Mouse (Mus musculus) liver, embryonic 11.5 days (tissue): ENCODE measurements around the gene Stoml1. TPM values are rescaled to one million over a fixed set of nuclear protein-coding genes. Genes with fewer than 3 reads are reported as not detected.

Experiments used
- ATAC-seq: fragments of 200-750 bp; cut with Nextera tagmentation; replicated peaks from 2 replicates; pipeline ENCODE4 v1.8.0; 2017; ENCODE audit warnings: moderate number of reproducible peaks, mild to moderate bottlenecking, moderate TSS enrichment, moderate library complexity; ENCODE audit not compliant: low FRiP score
- DNase-seq: peaks from one replicate; pipeline ENCODE4 v3.0.0-alpha.2; 2017; ENCODE audit warnings: low spot score
- H3K27ac ChIP-seq: fragments of 300-500 bp; sonication (generic); 2 replicates; pipeline ENCODE4 v1.5.1; 2014; ENCODE audit warnings: mild to moderate bottlenecking, low read depth, low read length, control low read depth
- H3K27me3 ChIP-seq: fragments of 300-500 bp; sonication (generic); replicated peaks from 2 replicates; pipeline ENCODE4 v1.6.1; 2014; ENCODE audit warnings: low read length, mixed read lengths; ENCODE audit not compliant: control insufficient read depth, insufficient read depth
- H3K36me3 ChIP-seq: fragments of 300-500 bp; sonication (generic); 2 replicates; pipeline ENCODE4 v1.6.1; 2014; ENCODE audit warnings: mild to moderate bottlenecking, low read length, moderate library complexity, mixed read lengths; ENCODE audit not compliant: control insufficient read depth, insufficient read depth
- H3K4me1 ChIP-seq: fragments of 300-500 bp; sonication (generic); replicated peaks from 2 replicates; pipeline ENCODE4 v1.6.1; 2014; ENCODE audit warnings: low read length, mixed read lengths; ENCODE audit not compliant: control insufficient read depth, insufficient read depth
- H3K4me2 ChIP-seq: fragments of 300-500 bp; sonication (generic); 2 replicates; pipeline ENCODE4 v1.6.1; 2014; ENCODE audit warnings: mild to moderate bottlenecking, control low read depth, moderate library complexity
- H3K4me3 ChIP-seq: fragments of 300-500 bp; sonication (generic); 2 replicates; pipeline ENCODE4 v1.5.1; 2014; ENCODE audit warnings: low read depth, low read length, control low read depth
- H3K9ac ChIP-seq: fragments of 300-500 bp; sonication (generic); 2 replicates; pipeline ENCODE4 v1.6.1; 2014; ENCODE audit warnings: low read depth, low read length, control low read depth
- H3K9me3 ChIP-seq: fragments of 300-500 bp; sonication (generic); 2 replicates; pipeline ENCODE4 v1.6.1; 2016; ENCODE audit warnings: low read length, inconsistent platforms, mixed read lengths; ENCODE audit not compliant: control insufficient read depth
- WGBS: fragments of 180-500 bp; shearing (Covaris S2); extraction: QIAGEN DNeasy Blood & Tissue Kit; methylation state at CpG from one replicate; pipeline ENCODE4 v1.1.7; 2014; 5-methylcytosine and 5-hydroxymethylcytosine counted together
- polyA plus RNA-seq: library from polyadenylated mRNA; unstranded; fragments of >200 nt; fragmentation: Nextera tagmentation; extraction: Ambion mirVana; gene quantifications from 2 replicates; pipeline ENCODE4 v1.2.1, GENCODE M21; 2014

Stoml1 gene
- polyA plus RNA-seq, 1 experiment from 2014 or later: 12.9 TPM

GRCm38 (mm10) chr9:58297961-58298477, 45.1 kb downstream of the Stoml1 start:
- no peak for ATAC-seq
- no peak for DNase-seq
- Histone ChIP-seq H3K27ac (no peak overlapping the region), H3K4me1 (peaks cover 13% of the 10 kb centered on the region), H3K9me3 (no peaks in the 10 kb centered on the region), H3K4me3 (no peak overlapping the region), H3K9ac (no peak overlapping the region), H3K4me2 (no peak overlapping the region), H3K27me3 (no peaks in the 10 kb centered on the region), H3K36me3 (no peaks in the 10 kb centered on the region)
- 69% methylated on average over 4 of the region's 4 CpGs for WGBS

- Histone ChIP-seq H3K4me2 (no peak overlapping the region), H3K9me3 (no peaks in the 10 kb centered on the region), H3K27ac (no peak overlapping the region), H3K27me3 (no peaks in the 10 kb centered on the region), H3K36me3 (no peaks in the 10 kb centered on the region), H3K9ac (no peak overlapping the region), H3K4me3 (no peak overlapping the region), H3K4me1 (peaks cover 18% of the 10 kb centered on the region)
- no peak for DNase-seq
- WGBS: 62% methylated on average over 2 of the region's 2 CpGs
- no peak for ATAC-seq
Measured at GRCm38 (mm10) chr9:58299356-58299799, 46.4 kb downstream of the Stoml1 start.

- ATAC-seq (no peak), DNase-seq (no peak)
- Histone ChIP-seq H3K27me3 (no peaks in the 10 kb centered on the region; the same call in 1 of the 2 replicates), H3K36me3 (no peaks in the 10 kb centered on the region), H3K4me1 (peaks cover 9% of the 10 kb centered on the region), H3K9ac (no peak overlapping the region), H3K9me3 (no peaks in the 10 kb centered on the region), H3K4me2 (no peak overlapping the region), H3K4me3 (no peak overlapping the region), H3K27ac (no peak overlapping the region; the same call in 1 of the 2 replicates)
- 63% methylated on average over 5 of the region's 5 CpGs for WGBS
Measured at GRCm38 (mm10) chr9:58303115-58303514, 50.2 kb downstream of the Stoml1 start.

GRCm38 (mm10) chr9:58303599-58304271, 50.8 kb downstream of the Stoml1 start:
- no peak overlapping the region for H3K9ac ChIP-seq
- H3K9me3 ChIP-seq: no peaks in the 10 kb centered on the region
- DNase-seq: no peak
- peak overlapping the region; percentile 19; the same call in 1 of the 2 replicates for H3K27ac ChIP-seq
- no peaks in the 10 kb centered on the region for H3K36me3 ChIP-seq
- H3K4me2 ChIP-seq: no peak overlapping the region
- ATAC-seq: no peak
- H3K27me3 ChIP-seq: peaks cover 3% of the 10 kb centered on the region; the same call in 1 of the 2 replicates
- 51% methylated on average over 8 of the region's 8 CpGs for WGBS
- H3K4me1 ChIP-seq: peaks cover 14% of the 10 kb centered on the region
- H3K4me3 ChIP-seq: no peak overlapping the region

GRCm38 (mm10) chr9:58305686-58306085, 52.7 kb downstream of the Stoml1 start:
- H3K4me2 ChIP-seq: no peak overlapping the region
- H3K36me3 ChIP-seq: no peaks in the 10 kb centered on the region
- H3K9ac ChIP-seq: no peak overlapping the region
- H3K27ac ChIP-seq: no peak overlapping the region
- no peak for ATAC-seq
- H3K4me3 ChIP-seq: no peak overlapping the region
- peaks cover 14% of the 10 kb centered on the region for H3K4me1 ChIP-seq
- 22% methylated on average over 6 of the region's 6 CpGs for WGBS
- no peak for DNase-seq
- no peaks in the 10 kb centered on the region for H3K9me3 ChIP-seq
- H3K27me3 ChIP-seq: peaks cover 10% of the 10 kb centered on the region

- no peaks in the 10 kb centered on the region for H3K36me3 ChIP-seq
- no peaks in the 10 kb centered on the region for H3K9me3 ChIP-seq
- no peak overlapping the region for H3K9ac ChIP-seq
- no peak overlapping the region for H3K4me2 ChIP-seq
- ATAC-seq (no peak), DNase-seq (no peak)
- H3K27me3 ChIP-seq: peaks cover 36% of the 10 kb centered on the region
- H3K4me3 ChIP-seq: no peak overlapping the region
- peaks cover 14% of the 10 kb centered on the region for H3K4me1 ChIP-seq
- WGBS: 48% methylated on average over 6 of the region's 6 CpGs
- no peak overlapping the region for H3K27ac ChIP-seq
Measured at GRCm38 (mm10) chr9:58308395-58308794, 55.4 kb downstream of the Stoml1 start.

GRCm38 (mm10) chr9:58310043-58310660, 57.2 kb downstream of the Stoml1 start:
- Histone ChIP-seq H3K9ac (no peak overlapping the region), H3K36me3 (no peaks in the 10 kb centered on the region), H3K4me2 (no peak overlapping the region), H3K4me1 (peaks cover 13% of the 10 kb centered on the region), H3K27ac (no peak overlapping the region), H3K9me3 (no peaks in the 10 kb centered on the region), H3K4me3 (no peak overlapping the region), H3K27me3 (peaks cover 51% of the 10 kb centered on the region)
- 78% methylated on average over 14 of the region's 14 CpGs for WGBS
- ATAC-seq (no peak), DNase-seq (no peak)

GRCm38 (mm10) chr9:58311191-58311910, 58.4 kb downstream of the Stoml1 start:
- peaks cover 13% of the 10 kb centered on the region for H3K4me1 ChIP-seq
- H3K27ac ChIP-seq: no peak overlapping the region
- peaks cover 58% of the 10 kb centered on the region for H3K27me3 ChIP-seq

More at GRCm38 (mm10) chr9:58311191-58311910, 58.4 kb downstream of the Stoml1 start:
- H3K9ac ChIP-seq: no peak overlapping the region
- H3K4me2 ChIP-seq: peak overlapping the region; percentile 72
- no peaks in the 10 kb centered on the region for H3K9me3 ChIP-seq
- no peak for ATAC-seq
- H3K36me3 ChIP-seq: no peaks in the 10 kb centered on the region
- 58% methylated on average over 33 of the region's 33 CpGs for WGBS
- DNase-seq: no peak
- peak overlapping the region; percentile 46 for H3K4me3 ChIP-seq
